ENCODE assay signal across 8 mouse cellular contexts in the genomic region with DNA sequence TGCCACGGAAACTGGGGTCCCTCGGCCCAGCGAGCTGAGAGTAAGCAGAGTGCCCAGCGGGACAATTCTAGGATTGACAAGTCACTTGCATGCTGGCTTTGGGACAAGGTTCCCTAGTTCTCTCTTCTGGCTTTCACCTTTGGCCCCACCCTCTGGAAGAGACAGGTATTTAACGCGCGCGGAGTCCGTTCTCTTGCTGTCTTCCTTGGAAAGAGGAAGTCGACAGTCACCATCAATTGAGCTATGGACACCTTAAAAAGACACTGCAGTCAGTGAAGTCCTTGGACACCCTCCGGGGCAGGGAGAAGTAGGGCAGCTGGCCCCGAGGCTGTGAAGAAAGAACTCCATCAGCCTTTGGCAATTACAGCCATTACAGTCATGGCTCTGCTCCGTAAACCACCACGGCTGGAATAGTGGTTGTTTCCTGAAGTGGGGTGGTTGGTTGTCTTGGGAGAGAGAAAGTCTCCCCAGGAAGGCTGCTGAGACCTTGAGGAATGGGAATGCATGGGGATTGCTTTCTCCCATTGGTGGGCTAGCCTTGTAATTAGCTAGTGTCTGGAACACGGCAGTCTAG. TPM values are rescaled to one million over a fixed set of nuclear protein-coding genes. Genes with fewer than 3 reads are reported as not detected.
A peak's percentile ranks its signal among the peaks of the same experiment; 100 is the strongest.
DNase-seq lines count a peak whose midpoint lies in the region; ATAC-seq and TF ChIP-seq lines count a peak whose summit lies in the region.

No protein-coding gene starts in this region.

- peak overlapping the region; percentile 43 for H3K4me3 ChIP-seq in erythroblast, embryonic 14.5 days (replicated peaks)
- H3K4me3 ChIP-seq in embryonic facial prominence, embryonic 12.5 days, result peak overlapping the region; percentile 42
- H3K4me3 ChIP-seq in intestine, postnatal 0 days (ENCODE audit: low read depth, low read length), result peak overlapping the region; percentile 57

- H3K4me1 ChIP-seq in erythroblast, embryonic 14.5 days (ENCODE audit: control insufficient read depth), result peaks cover 2% of the 10 kb centered on the region
- H3K4me1 ChIP-seq in embryonic facial prominence, embryonic 12.5 days, result peaks cover 13% of the 10 kb centered on the region; the same call in 1 of the 2 replicates
- peaks cover 16% of the 10 kb centered on the region for H3K4me1 ChIP-seq in intestine, postnatal 0 days (replicated peaks; ENCODE audit: control insufficient read depth, insufficient read depth, low read length)

- peaks cover 15% of the 10 kb centered on the region for H3K27me3 ChIP-seq in erythroblast, embryonic 14.5 days (ENCODE audit: control insufficient read depth)
- H3K27me3 ChIP-seq in embryonic facial prominence, embryonic 12.5 days, result 0 out of 2 replicates have a peak, but pooled peaks cover 5% of the 10 kb centered on the region
- H3K27me3 ChIP-seq in intestine, postnatal 0 days (replicated peaks; ENCODE audit: control insufficient read depth, insufficient read depth, low read length), result no peaks in the 10 kb centered on the region

- WGBS in embryonic facial prominence, embryonic 12.5 days, result 18% methylated on average over 15 of the region's 15 CpGs
- WGBS in intestine, postnatal 0 days, result 9% methylated on average over 15 of the region's 15 CpGs

- H3K9ac ChIP-seq in embryonic facial prominence, embryonic 12.5 days, result peak overlapping the region; percentile 55; the same call in 1 of the 2 replicates
- peak overlapping the region; percentile 54 for H3K9ac ChIP-seq in intestine, postnatal 0 days (ENCODE audit: low read depth, low read length)

- peak overlapping the region; percentile 66 for H3K4me2 ChIP-seq in embryonic facial prominence, embryonic 12.5 days (replicated peaks)
- peak overlapping the region; percentile 90 for H3K4me2 ChIP-seq in intestine, postnatal 0 days (replicated peaks; ENCODE audit: low read depth)

- ATAC-seq in erythroblast, adult 5-6 weeks (replicated peaks; ENCODE audit: low FRiP score, poor library complexity, severe bottlenecking), result no peak
- ATAC-seq in embryonic facial prominence, embryonic 12.5 days (ENCODE audit: insufficient number of reproducible peaks, insufficient read depth, low FRiP score, low TSS enrichment), result no peak
- ATAC-seq in intestine, postnatal 0 days, result peak; percentile 15; the same call in 1 of the 2 replicates

- no peaks in the 10 kb centered on the region for H3K9me3 ChIP-seq in erythroblast, embryonic 14.5 days (ENCODE audit: control insufficient read depth, low read length)
- H3K9me3 ChIP-seq in embryonic facial prominence, embryonic 12.5 days, result no peaks in the 10 kb centered on the region
- no peaks in the 10 kb centered on the region for H3K9me3 ChIP-seq in intestine, postnatal 0 days (ENCODE audit: control insufficient read depth)

- H3K36me3 ChIP-seq in erythroblast, embryonic 14.5 days (ENCODE audit: control insufficient read depth), result no peaks in the 10 kb centered on the region
- no peaks in the 10 kb centered on the region for H3K36me3 ChIP-seq in embryonic facial prominence, embryonic 12.5 days
- no peaks in the 10 kb centered on the region for H3K36me3 ChIP-seq in intestine, postnatal 0 days (ENCODE audit: control insufficient read depth, insufficient read depth)

- H3K27ac ChIP-seq in embryonic facial prominence, embryonic 12.5 days, result no peak overlapping the region
- H3K27ac ChIP-seq in intestine, postnatal 0 days (ENCODE audit: low read depth, low read length), result peak overlapping the region; percentile 76

- TF ChIP-seq CTCF in intestine, postnatal 0 days (IDR thresholded peaks at IDR 0.05; ENCODE audit: low read depth), result peak; percentile 52

- DNase-seq in lung, postnatal 36 days, result peak; percentile 42
- DNase-seq in ovary, adult 18-20 months (ENCODE audit: low spot score), result no peak
- DNase-seq in adipocyte (ENCODE audit: low spot score), result no peak
- DNase-seq in layer of hippocampus, adult 18-20 months (ENCODE audit: low spot score in 2 of 2), result no peak

RNA-seq across cellular contexts. Expression of a gene that starts 0.5 kb away (rescaled TPM):
- not detected in 2 replicates for polyA plus RNA-seq in erythroblast, embryonic 14.5 days (2012)
- 2.7 TPM in 1 of 2 replicates, not detected in the other for total RNA-seq in erythroblast, adult 5-6 weeks (2015; ENCODE audit: low replicate concordance)
- 0.85 TPM in 1 of 2 replicates, not detected in the other for total RNA-seq in erythroblast, adult 5-6 weeks (2017; ENCODE audit: low replicate concordance)
- 0.51 and 0.52 TPM in 2 replicates for polyA plus RNA-seq in embryonic facial prominence, embryonic 12.5 days (2016; fragmentation: Nextera tagmentation; extraction: Ambion mirVana)
- 4.3 and 5.0 TPM in 2 replicates for polyA plus RNA-seq in intestine, postnatal 0 days (2015; fragmentation: Nextera tagmentation; extraction: Ambion mirVana)
- under 1 TPM; 0.37 to 0.63 TPM for total RNA-seq in layer of hippocampus, adult 18-20 months (2021)
